Mouse (Mus musculus): Measurements from ENCODE around the gene Myo9b. TPM values are rescaled to one million over a fixed set of nuclear protein-coding genes. Genes with fewer than 3 reads are reported as not detected.
"Not testable (repeated sequence)": the region's sequence is repeated elsewhere in the genome, so short reads cannot be mapped to it uniquely, and the experiment has no call there.

The Myo9b gene
- total and polyA plus RNA-seq, 2 experiments = 7.6 to 8.6 TPM

DNA sequence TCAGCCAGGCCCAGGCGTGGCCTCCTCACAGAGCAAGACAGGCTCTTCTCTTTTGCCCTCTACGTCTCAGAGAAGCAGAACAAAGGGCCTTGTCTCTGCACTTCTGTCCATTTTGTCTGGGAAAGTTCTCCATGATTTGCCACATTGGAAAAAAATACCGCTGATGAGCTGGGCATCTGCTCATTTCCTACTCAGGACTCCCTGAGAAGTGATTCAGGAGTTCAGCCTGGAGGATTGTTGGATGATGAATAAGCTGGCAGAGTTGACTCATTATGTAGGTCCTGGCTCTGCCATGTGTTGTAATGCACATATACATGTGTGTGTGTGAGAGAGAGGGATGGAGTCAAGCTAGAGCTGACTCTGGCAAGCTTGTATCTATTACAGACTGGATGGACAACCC is 3.7 kb downstream of the Myo9b start:
- Histone ChIP-seq H3K9ac (ENCODE audit: low read depth, low read length) (no peak overlapping the region), H3K27me3 (ENCODE audit: control insufficient read depth, insufficient read depth, low read length) (no peaks in the 10 kb centered on the region), H3K36me3 (ENCODE audit: control insufficient read depth, insufficient read depth, low read length) (no peaks in the 10 kb centered on the region), H3K27ac (replicated peaks; ENCODE audit: insufficient read depth, low read depth, low read length) (no peak overlapping the region), H3K4me3 (ENCODE audit: insufficient read depth, low read depth, low read length) (no peak overlapping the region), H3K4me1 (ENCODE audit: control insufficient read depth, insufficient read depth, low read length) (peaks cover 5% of the 10 kb centered on the region; the same call in 1 of the 2 replicates), H3K79me2 (ENCODE audit: control insufficient read depth, insufficient read depth, low read length) (peaks cover 43% of the 10 kb centered on the region; the same call in 1 of the 2 replicates)
- 96% methylated on average over 3 of the region's 3 CpGs for WGBS
- no peak for TF ChIP-seq CTCF (IDR thresholded peaks at IDR 0.05; ENCODE audit: low read depth, low read length)
- TF ChIP-seq POLR2A (IDR thresholded peaks at IDR 0.05; ENCODE audit: extremely low read depth, insufficient read depth, low read length) = no peak
- DNase-seq (ENCODE audit: extremely low read depth, low read depth, low spot score) = no peak

DNA sequence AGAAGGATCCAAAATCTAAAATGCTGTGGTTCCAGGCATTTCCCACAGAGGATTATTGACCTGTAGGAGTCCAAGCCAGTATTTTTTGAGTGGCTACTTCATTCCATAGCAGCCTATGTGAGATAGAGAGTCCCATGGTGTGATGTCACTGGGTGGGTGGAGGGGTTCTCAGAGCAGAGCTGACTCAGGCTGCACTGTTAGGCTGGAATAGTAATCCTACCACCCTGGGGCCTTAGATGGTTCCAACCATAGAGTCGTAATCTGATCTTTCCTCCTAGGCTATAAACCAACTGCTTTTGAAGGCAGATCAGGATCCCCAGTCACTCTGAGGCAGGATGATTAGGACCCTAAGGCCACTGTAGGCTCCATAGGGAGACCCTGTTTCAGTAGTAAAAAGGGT is 6.9 kb downstream of the Myo9b start:
- DNase-seq (ENCODE audit: extremely low read depth, low read depth, low spot score); H3K4me3 ChIP-seq (ENCODE audit: insufficient read depth, low read depth, low read length); H3K9ac ChIP-seq (ENCODE audit: low read depth, low read length); H3K27ac ChIP-seq (replicated peaks; ENCODE audit: insufficient read depth, low read depth, low read length); H3K36me3 ChIP-seq (ENCODE audit: control insufficient read depth, insufficient read depth, low read length); H3K27me3 ChIP-seq (ENCODE audit: control insufficient read depth, insufficient read depth, low read length); H3K4me1 ChIP-seq (ENCODE audit: control insufficient read depth, insufficient read depth, low read length): not testable (repeated sequence)
- H3K79me2 ChIP-seq (ENCODE audit: control insufficient read depth, insufficient read depth, low read length) = peaks cover 49% of the 10 kb centered on the region; the same call in 1 of the 2 replicates
- 97% methylated on average over 1 of the region's 1 CpGs for WGBS

DNA sequence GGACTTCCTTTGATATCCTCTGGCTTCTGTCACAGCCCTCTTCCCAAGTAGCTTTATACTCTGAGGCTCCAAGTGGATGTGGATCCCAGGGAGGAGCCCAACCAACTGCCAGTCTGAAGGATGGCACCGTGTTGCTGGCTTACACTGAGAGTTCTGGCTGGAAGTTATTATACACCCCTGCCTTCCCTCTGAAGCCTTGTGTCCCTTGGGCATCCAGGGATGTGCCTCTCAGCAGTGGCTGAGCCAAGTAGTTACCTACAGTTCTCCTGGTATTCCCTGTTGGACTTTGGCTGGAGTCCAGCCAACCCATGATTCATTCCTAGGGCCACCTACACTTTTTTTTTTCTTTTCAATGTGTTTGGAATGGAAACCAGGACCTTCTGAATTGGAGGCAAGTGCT is 9.2 kb downstream of the Myo9b start:
- WGBS = 88% methylated on average over 1 of the region's 1 CpGs
- H3K27ac ChIP-seq (replicated peaks; ENCODE audit: insufficient read depth, low read depth, low read length) = not testable (repeated sequence)

DNA sequence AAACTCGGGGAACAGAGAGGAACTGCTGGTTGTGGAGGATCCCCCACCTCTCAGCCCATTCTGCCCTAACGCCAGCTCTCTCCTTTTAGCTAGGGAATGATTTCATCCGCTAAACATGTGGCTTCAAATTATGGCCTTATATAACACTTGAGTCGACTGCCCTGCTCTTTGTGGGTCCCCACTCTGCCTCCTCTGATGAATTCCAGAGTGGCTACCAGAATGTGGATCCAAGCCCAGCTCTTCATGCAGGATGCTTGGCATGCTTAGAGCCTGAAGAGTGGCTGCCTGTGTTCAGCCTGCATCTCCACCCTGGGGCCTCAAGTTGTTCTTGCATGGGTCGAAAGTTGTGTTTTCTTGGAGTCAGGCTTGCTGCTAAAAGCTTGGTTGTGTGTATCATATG is 10.1 kb downstream of the Myo9b start:
- Histone ChIP-seq H3K9ac (ENCODE audit: low read depth, low read length) (no peak overlapping the region), H3K4me3 (ENCODE audit: insufficient read depth, low read depth, low read length) (no peak overlapping the region), H3K27ac (replicated peaks; ENCODE audit: insufficient read depth, low read depth, low read length) (no peak overlapping the region), H3K79me2 (ENCODE audit: control insufficient read depth, insufficient read depth, low read length) (peaks cover 25% of the 10 kb centered on the region; the same call in 1 of the 2 replicates), H3K36me3 (ENCODE audit: control insufficient read depth, insufficient read depth, low read length) (no peaks in the 10 kb centered on the region), H3K4me1 (ENCODE audit: control insufficient read depth, insufficient read depth, low read length) (no peaks in the 10 kb centered on the region), H3K27me3 (ENCODE audit: control insufficient read depth, insufficient read depth, low read length) (no peaks in the 10 kb centered on the region)
- TF ChIP-seq POLR2A (IDR thresholded peaks at IDR 0.05; ENCODE audit: extremely low read depth, insufficient read depth, low read length) = no peak
- TF ChIP-seq CTCF (IDR thresholded peaks at IDR 0.05; ENCODE audit: low read depth, low read length) = no peak
- WGBS = 86% methylated on average over 5 of the region's 5 CpGs
- DNase-seq (ENCODE audit: extremely low read depth, low read depth, low spot score) = no peak

More for the DNA sequence above, 9.2 kb downstream of the Myo9b start:
- not testable (repeated sequence) for H3K4me3 ChIP-seq (ENCODE audit: insufficient read depth, low read depth, low read length); H3K27me3 ChIP-seq (ENCODE audit: control insufficient read depth, insufficient read depth, low read length); H3K9ac ChIP-seq (ENCODE audit: low read depth, low read length); DNase-seq (ENCODE audit: extremely low read depth, low read depth, low spot score); H3K4me1 ChIP-seq (ENCODE audit: control insufficient read depth, insufficient read depth, low read length); H3K36me3 ChIP-seq (ENCODE audit: control insufficient read depth, insufficient read depth, low read length)
- peaks cover 29% of the 10 kb centered on the region; the same call in 1 of the 2 replicates for H3K79me2 ChIP-seq (ENCODE audit: control insufficient read depth, insufficient read depth, low read length)

DNA sequence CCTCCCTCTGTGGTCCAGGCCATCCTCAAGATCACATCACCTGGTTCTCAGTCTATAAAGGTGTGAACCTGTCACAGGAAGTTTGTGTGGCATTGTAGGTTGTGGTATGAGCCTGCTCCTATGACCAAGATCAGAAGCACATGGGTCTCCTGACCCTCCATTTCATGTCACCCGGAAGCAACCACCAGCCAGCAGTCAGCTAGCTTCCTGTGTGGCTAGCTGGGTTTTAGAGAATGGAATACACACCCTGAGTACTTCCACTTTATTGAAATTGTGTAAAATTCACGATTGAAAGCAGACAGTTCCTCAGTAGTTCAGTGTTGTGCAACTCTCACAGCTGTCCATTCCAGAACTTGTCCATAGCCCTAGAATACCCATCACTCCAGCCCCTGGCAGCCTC is 13.7 kb downstream of the Myo9b start:
- 30% methylated on average over 2 of the region's 2 CpGs for WGBS
- peak overlapping the region; percentile 5; the same call in 1 of the 2 replicates for H3K27ac ChIP-seq (replicated peaks; ENCODE audit: insufficient read depth, low read depth, low read length)
- H3K4me3 ChIP-seq (ENCODE audit: insufficient read depth, low read depth, low read length) = not testable (repeated sequence)

DNA sequence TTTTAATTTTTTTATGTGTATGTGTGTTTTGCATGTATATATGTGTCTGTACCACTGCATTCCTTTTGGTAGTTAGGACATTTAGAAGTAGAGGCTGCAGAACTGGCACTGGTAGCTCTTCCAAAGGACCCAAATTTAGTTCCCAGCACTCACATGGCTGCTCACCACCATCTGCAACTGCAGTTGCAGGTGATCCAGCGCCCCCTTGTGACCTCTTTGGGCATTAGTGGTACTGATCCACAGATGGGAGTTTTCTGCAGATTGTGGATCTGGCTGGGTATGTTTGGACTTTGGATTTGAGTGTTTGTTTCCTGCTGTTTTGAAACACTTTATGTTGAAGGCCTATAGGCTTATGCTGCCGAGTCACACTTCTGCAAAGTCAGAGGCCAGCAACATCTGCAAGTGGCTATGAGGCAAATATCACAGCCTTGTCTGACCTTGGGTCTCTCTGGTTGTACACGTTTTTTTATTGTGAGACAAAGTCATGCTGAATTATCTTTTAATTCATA is 16.0 kb downstream of the Myo9b start:
- DNase-seq (ENCODE audit: extremely low read depth, low read depth, low spot score) = no peak
- TF ChIP-seq POLR2A (IDR thresholded peaks at IDR 0.05; ENCODE audit: extremely low read depth, insufficient read depth, low read length) (no peak), CTCF (IDR thresholded peaks at IDR 0.05; ENCODE audit: low read depth, low read length) (peak; percentile 26; the same call in 1 of the 2 replicates)
- Histone ChIP-seq H3K36me3 (ENCODE audit: control insufficient read depth, insufficient read depth, low read length) (no peaks in the 10 kb centered on the region), H3K27me3 (ENCODE audit: control insufficient read depth, insufficient read depth, low read length) (no peaks in the 10 kb centered on the region), H3K4me1 (ENCODE audit: control insufficient read depth, insufficient read depth, low read length) (peaks cover 10% of the 10 kb centered on the region; the same call in 1 of the 2 replicates), H3K4me3 (ENCODE audit: insufficient read depth, low read depth, low read length) (no peak overlapping the region), H3K27ac (replicated peaks; ENCODE audit: insufficient read depth, low read depth, low read length) (no peak overlapping the region), H3K79me2 (ENCODE audit: control insufficient read depth, insufficient read depth, low read length) (peaks cover 24% of the 10 kb centered on the region), H3K9ac (ENCODE audit: low read depth, low read length) (no peak overlapping the region)
- WGBS = 36% methylated on average over 3 of the region's 3 CpGs

More for the DNA sequence above, 13.7 kb downstream of the Myo9b start:
- H3K79me2 ChIP-seq (ENCODE audit: control insufficient read depth, insufficient read depth, low read length) = peaks cover 32% of the 10 kb centered on the region
- DNase-seq (ENCODE audit: extremely low read depth, low read depth, low spot score); H3K9ac ChIP-seq (ENCODE audit: low read depth, low read length); H3K27me3 ChIP-seq (ENCODE audit: control insufficient read depth, insufficient read depth, low read length); H3K4me1 ChIP-seq (ENCODE audit: control insufficient read depth, insufficient read depth, low read length); H3K36me3 ChIP-seq (ENCODE audit: control insufficient read depth, insufficient read depth, low read length): not testable (repeated sequence)
